Mouse (Mus musculus): ENCODE data around the gene Ptprd.

The Ptprd gene

DNA sequence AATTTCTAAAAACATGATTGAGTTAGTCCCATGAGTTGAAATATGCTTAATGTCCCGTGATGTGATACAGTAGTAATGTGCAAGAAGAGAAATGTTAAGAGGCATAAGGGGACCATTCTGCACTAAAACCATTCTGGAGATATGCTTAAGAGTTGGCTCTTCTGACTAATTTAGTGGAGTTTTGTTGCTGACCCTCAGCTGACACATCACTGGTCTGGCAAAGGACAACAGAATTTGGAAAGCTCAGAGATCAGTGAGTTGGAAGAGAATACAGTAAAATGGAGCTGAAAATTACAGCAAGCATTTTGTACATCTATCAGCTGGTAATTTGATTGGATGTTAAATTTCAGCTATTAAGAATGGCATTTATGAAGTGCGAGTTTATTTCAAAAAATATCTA is 2248.8 kb downstream of the Ptprd start:
- no peak for DNase-seq (ENCODE audit: low read depth, low spot score)

DNA sequence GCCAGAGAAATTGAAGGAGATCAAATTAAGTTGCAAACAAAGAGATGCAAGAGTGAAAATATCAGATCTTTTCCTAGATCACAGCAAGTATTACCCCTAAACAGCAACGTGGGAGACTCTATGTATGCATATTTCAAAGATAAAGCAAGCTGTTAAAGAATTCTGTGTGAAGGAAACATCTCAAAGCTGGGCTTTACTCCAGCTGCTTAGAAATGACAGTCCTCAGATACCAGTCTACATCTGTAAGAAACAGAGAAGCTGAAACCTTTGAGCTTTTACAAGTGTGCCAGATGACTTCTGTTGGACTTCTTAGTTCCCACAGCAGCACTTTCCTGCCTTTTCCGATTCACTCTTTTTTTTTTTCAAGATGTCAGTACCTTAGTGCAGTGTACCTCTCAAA is 2249.9 kb downstream of the Ptprd start:
- no peak for DNase-seq (ENCODE audit: low read depth, low spot score)

DNA sequence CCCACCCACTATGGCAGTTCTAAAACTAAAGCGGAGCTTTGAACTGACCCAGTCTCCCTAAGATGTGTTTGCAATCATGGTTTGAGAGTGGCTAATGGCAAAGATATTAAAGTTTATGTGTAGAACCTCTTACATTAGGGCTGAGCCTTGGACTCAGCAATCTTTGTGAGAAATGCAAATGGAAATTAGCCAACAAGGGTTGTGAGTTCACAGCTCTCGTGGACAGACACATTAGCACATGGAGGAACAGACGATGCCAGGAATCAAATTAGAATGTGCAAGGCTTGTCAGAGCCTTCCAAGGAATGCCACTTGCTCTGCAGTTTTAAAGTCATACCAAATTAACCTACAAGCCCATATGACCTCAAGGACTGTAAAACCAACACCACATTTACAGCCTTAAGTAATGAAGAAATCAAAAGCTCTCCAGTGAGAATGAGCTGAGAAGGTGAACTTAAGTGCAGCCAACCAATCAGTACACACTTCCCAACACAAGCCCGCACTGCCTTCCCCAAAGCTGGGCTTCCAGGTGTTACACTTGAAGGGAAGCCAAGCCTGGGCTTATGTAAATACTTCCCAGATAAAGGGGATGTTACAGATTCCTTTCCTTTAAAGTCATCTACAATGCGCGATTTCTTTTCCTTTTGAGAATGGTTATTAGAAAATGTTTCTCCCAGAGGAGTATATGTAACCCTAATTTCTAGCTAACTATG is 2258.3 kb downstream of the Ptprd start:
- no peak for DNase-seq (ENCODE audit: low read depth, low spot score)

DNA sequence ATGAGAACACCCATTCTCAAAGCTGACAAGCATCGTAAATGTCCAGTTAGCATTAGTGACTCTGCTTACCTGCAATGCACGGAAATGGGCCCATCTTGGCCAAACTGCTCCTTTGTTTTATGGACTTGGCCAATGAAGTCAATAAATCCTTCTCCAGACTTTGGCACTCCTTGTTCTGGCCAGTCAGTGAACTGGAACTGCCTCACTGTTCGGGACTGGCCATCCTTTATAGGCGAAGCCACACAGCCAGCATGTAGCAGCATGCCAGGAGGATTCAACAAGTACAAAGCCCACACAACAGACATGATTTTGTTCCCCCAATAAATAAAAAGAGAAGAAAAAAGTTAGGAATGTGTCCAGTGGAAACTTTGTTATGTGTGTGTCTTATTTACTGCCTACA is 2261.2 kb downstream of the Ptprd start:
- no peak for DNase-seq (ENCODE audit: low read depth, low spot score)

DNA sequence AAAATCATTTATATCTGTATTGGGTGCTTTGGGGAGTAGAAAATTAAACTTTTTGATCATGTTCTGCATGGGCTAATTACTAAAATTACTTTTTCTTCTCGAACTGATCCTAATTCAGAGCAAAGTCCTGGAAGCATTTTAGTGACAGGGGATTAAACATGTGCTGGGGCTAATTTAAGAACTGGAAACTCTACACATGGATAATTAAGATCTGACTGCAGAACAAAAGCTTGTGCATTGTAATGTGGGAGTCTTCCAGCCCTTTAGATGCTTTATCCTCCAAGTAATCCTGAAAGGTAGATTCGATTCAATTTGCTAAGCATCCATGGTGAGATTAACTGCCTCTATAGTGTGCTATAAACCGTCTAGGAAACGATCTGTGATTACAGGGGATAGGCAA is 2316.9 kb downstream of the Ptprd start:
- DNase-seq (ENCODE audit: low read depth, low spot score): no peak

All from ZHBTc4 (cell line).